Mouse (Mus musculus): ENCODE results near the gene Fgfr2. TPM values are rescaled to one million over a fixed set of nuclear protein-coding genes. Genes with fewer than 3 reads are reported as not detected.

Fgfr2 gene
- total RNA-seq, 2 experiments from 2014 or later = 47.6 to 49.5 TPM

- no peak for DNase-seq (ENCODE audit: low spot score in 2 of 2)
- Histone ChIP-seq H3K27ac (no peak overlapping the region), H3K4me3 (no peak overlapping the region)
- no peak for TF ChIP-seq CTCF (conservative IDR thresholded peaks at IDR 0.05)
These were observed 2265.2 kb downstream of the Fgfr2 start for GRCm38 (mm10) chr7:130857973-130858372.

- DNase-seq (ENCODE audit: low spot score in 2 of 2) = no peak
- no peak for TF ChIP-seq CTCF (conservative IDR thresholded peaks at IDR 0.05)
- Histone ChIP-seq H3K4me3 (no peak overlapping the region), H3K27ac (no peak overlapping the region)
These were observed 2267.5 kb downstream of the Fgfr2 start for GRCm38 (mm10) chr7:130855681-130856080.

- DNase-seq (ENCODE audit: low spot score in 2 of 2) = no peak
- TF ChIP-seq CTCF (conservative IDR thresholded peaks at IDR 0.05) = no peak
- Histone ChIP-seq H3K4me3 (no peak overlapping the region), H3K27ac (no peak overlapping the region)
These were observed 2268.4 kb downstream of the Fgfr2 start for GRCm38 (mm10) chr7:130854684-130855292.

- no peak for TF ChIP-seq CTCF (conservative IDR thresholded peaks at IDR 0.05)
- DNase-seq (ENCODE audit: low spot score in 2 of 2) = no peak
- H3K27ac ChIP-seq = no peak overlapping the region
- no peak overlapping the region for H3K4me3 ChIP-seq
These were observed 2275.9 kb downstream of the Fgfr2 start for GRCm38 (mm10) chr7:130847164-130847718.

GRCm38 (mm10) chr7:130839380-130840100 lies 2283.6 kb downstream of the Fgfr2 start:
- Histone ChIP-seq H3K27ac (no peak overlapping the region), H3K4me3 (no peak overlapping the region)
- DNase-seq (ENCODE audit: low spot score in 2 of 2) = no peak
- no peak for TF ChIP-seq CTCF (conservative IDR thresholded peaks at IDR 0.05)

GRCm38 (mm10) chr7:130838658-130839025 lies 2284.5 kb downstream of the Fgfr2 start:
- Histone ChIP-seq H3K27ac (no peak overlapping the region), H3K4me3 (no peak overlapping the region)
- DNase-seq (ENCODE audit: low spot score in 2 of 2) = no peak
- TF ChIP-seq CTCF (conservative IDR thresholded peaks at IDR 0.05) = no peak

- Histone ChIP-seq H3K4me3 (no peak overlapping the region), H3K27ac (peak overlapping the region; percentile 0; the same call in 1 of the 2 replicates)
- DNase-seq (ENCODE audit: low spot score in 2 of 2) = no peak
- no peak for TF ChIP-seq CTCF (conservative IDR thresholded peaks at IDR 0.05)
These were observed 2285.1 kb downstream of the Fgfr2 start for GRCm38 (mm10) chr7:130837941-130838657.

- Histone ChIP-seq H3K4me3 (no peak overlapping the region), H3K27ac (no peak overlapping the region)
- TF ChIP-seq CTCF (conservative IDR thresholded peaks at IDR 0.05) = no peak
- no peak for DNase-seq (ENCODE audit: low spot score in 2 of 2)
These were observed 2287.1 kb downstream of the Fgfr2 start for GRCm38 (mm10) chr7:130836066-130836465.

GRCm38 (mm10) chr7:130834958-130835861 lies 2287.9 kb downstream of the Fgfr2 start:
- no peak for DNase-seq (ENCODE audit: low spot score in 2 of 2)
- Histone ChIP-seq H3K27ac (no peak overlapping the region), H3K4me3 (no peak overlapping the region)
- no peak for TF ChIP-seq CTCF (conservative IDR thresholded peaks at IDR 0.05)

GRCm38 (mm10) chr7:130834299-130834698 lies 2288.9 kb downstream of the Fgfr2 start:
- Histone ChIP-seq H3K4me3 (no peak overlapping the region), H3K27ac (no peak overlapping the region)
- DNase-seq (ENCODE audit: low spot score in 2 of 2) = no peak
- TF ChIP-seq CTCF (conservative IDR thresholded peaks at IDR 0.05) = no peak

- Histone ChIP-seq H3K4me3 (no peak overlapping the region), H3K27ac (no peak overlapping the region)
- DNase-seq (ENCODE audit: low spot score in 2 of 2) = no peak
- TF ChIP-seq CTCF (conservative IDR thresholded peaks at IDR 0.05) = no peak
These were observed 2291.6 kb downstream of the Fgfr2 start for GRCm38 (mm10) chr7:130831586-130831985.

GRCm38 (mm10) chr7:130828475-130828874 lies 2294.7 kb downstream of the Fgfr2 start:
- H3K4me3 ChIP-seq = no peak overlapping the region
- no peak for DNase-seq (ENCODE audit: low spot score in 2 of 2)
- TF ChIP-seq CTCF (conservative IDR thresholded peaks at IDR 0.05) = no peak
- H3K27ac ChIP-seq = no peak overlapping the region
